Mouse (Mus musculus) 416B (cell line): ENCODE results near the gene Tmem141.

Experiments
- DNase-seq: peaks from one replicate; pipeline ENCODE4 v3.0.0; 2011; ENCODE audit warnings: low read depth

Gene Tmem141

DNA sequence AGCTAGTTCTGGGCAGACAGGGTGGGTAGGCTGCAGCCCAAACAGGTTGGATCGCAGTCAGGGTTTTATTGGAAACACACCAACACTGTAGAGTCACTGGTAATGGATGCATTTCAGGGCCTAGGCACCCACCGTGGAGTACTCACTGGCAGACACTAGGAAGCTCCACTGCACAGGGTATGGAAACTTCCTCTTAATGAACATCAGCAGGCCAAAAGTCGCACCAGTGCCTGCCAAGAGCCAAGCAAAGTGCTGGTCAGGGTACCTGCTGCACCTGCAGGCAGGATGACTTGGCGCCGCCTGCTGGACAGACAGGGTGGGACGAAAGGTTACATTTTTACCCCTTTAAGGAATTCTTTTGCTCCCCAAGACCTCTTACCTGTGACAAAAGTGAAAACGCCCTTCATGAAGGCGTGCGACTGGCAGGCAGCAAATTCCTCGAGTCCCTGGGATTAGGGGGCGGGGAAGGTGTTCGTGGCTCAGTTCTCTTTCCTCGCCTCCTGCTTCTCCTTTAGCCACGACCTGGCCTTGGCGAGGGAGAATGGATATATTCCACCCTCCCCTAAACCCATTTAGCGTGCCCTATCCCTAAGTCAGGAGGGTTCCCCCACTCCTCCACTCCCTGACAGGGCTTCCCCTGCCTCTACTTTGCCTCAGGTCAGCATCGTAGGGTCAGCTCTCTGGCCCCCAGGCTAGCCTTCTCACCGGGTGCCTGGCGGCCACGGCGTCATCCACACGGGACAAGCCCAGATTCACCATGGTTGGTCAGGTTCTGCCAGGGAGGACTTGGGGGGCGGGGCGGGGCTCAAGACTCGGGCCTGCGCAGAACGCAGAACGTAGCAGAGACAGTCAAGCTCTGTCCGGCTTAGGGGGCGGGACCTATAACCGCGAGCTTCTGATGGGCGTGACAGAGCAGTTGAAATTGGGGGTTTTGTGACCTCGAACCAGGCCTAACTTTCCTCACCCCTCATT is at the start of gene Tmem141:
Gene Tmem141, minus strand, starts transcription at position 777 of the 972 bp plus-strand sequence.
- DNase-seq = peak; percentile 39

DNA sequence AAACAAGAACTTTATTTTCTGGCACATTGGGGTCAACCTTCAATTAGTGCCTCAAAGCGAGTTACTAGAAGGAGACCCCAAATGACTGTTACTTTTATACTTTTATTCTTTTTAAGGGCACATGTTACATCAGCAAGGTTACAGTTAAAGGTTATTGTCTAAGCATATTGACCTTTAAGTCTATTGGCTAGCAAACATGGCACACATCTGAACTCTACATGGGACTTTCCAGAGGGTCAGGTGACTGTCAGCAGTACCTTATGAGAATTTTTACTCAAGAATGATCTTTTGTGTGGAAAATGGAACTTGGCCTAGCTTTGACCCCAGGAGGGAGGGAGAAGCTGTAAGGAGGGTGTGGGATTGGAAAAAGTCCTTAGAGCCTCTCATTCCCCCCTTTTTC is 44.7 kb upstream of the Tmem141 start:
- no peak for DNase-seq

DNA sequence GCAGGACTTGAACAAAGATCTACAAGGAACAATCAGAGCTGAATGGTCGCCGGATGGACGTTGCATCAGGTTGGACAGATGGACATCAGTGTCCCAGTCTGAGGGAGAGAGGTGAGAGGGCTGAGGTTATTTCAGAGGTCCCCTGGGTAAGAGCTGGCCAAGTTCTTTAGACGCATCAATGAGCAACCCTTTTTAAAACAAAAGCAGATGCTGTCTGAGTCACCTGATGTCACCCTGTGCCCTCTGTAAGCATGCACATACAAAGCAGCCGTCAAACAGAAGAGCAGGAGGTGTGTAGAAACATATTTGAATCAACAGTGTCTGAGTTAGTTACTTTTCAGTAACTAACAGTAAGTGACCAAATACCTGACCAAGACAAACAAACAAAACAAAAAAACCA is 42.3 kb upstream of the Tmem141 start:
- no peak for DNase-seq

DNA sequence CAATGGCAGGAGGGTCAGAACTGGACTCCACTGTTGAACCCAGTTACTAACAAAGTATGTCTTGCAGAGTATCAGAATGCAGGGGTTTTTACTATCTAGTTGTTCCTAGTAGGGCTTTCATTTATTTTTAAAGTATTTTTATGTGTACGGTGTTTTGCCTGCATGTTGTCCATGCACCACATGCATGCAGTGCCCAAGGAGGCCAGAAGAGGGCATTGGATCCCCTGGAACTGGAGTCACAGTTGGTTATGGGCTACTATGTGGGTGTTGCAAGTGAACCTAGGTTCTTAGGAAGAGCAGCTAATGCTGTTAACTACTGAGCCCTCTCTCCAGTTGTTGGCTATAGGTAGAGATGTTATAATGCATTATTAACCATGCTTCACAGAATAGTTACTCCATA is 41.7 kb upstream of the Tmem141 start:
- DNase-seq = peak; percentile 54

DNA sequence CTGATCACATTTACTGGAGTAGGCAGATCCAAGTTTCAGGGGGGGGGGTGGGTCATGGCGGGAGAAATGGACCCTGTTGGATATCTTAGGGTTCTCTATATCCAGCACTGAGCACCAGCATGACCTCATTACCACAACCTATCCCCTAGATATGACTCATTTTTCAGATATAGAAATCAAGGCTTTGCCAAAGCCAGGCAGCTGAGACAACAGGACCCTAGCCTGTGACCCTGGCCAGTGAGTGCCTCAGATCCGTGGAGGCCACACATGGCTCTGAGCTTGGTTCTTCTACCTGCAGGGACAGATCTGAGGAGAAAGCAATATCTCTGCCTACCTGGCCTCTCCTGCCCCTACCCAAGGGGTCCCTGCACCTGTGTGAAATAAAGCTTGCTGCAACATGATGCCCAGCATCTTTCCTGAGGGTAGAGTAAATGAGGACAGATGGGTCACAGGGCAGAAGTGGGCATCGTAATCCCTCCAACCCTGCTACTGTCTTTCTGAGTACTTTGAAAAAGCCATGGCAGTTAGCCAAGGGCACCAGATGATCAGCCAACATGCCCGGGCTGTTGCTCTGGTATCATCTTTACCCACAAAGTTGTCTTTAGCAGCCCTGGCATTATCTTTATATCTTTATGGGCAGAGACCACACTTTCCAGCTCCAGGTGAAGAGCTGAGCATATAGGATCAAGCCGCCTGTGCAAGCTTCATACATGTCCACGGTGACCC is 39.6 kb upstream of the Tmem141 start:
- peak; percentile 16 for DNase-seq

DNA sequence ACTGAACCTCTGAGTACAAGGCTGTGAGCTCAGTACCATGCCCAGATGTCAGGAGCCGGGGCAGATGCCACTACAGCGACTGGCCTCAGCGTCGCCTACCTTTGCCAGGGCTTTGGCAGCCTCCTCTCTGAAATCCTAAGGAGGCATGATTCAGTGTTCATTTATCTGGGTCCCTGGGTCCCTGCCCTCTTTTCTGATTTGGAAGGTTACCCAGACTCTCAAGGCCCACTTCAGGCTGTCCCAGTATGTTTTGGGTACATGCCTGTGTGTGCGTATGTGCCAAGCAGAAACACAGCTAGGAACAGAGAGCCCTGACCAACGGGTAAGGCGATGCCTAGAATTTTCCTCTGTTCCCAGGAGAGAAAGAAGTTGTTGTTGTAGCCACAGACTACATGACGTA is 38.5 kb upstream of the Tmem141 start:
- no peak for DNase-seq

DNA sequence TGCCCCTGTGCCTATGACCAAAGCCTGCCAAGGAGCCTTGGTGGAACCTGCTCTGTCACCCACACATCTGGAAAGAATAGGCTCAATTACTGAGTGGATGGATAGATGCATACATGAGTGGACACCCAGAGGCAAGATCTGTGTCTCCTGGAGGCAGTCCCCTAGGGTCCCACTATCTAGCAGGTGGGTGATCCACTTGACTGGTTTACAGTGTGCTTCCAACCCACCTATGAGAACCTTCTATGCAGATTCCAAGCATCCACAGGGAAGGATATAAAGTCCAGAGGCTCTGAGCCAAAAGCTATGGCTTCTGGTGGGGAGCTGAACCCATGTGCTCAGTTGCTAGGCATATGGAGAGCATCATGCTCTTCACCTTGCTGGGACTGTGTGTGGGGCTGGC is 35.8 kb upstream of the Tmem141 start, which contains the start of gene Lcn5:
Gene Lcn5, plus strand, starts transcription at position 301 of the 400 bp plus-strand sequence.
- DNase-seq = no peak

DNA sequence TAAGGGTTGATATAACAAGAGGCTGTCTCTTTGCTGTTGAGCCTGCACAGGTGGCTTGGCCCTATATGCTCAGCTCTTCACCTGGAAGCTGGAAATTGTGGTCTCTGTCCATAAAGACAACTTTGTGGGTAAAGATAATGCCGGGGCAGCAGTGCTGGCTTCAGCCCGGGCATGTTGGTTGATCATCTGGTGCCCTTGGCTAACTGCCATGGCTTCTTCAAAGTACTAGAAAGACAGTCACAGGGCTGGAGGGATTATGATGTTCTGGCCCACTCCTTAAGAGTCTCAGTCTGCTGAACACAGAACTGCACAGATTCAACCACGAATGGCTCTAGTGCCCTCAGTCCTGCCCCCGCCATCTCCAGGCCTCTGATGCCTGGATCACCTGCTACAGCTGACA is 35.4 kb upstream of the Tmem141 start:
- DNase-seq = peak; percentile 7

DNA sequence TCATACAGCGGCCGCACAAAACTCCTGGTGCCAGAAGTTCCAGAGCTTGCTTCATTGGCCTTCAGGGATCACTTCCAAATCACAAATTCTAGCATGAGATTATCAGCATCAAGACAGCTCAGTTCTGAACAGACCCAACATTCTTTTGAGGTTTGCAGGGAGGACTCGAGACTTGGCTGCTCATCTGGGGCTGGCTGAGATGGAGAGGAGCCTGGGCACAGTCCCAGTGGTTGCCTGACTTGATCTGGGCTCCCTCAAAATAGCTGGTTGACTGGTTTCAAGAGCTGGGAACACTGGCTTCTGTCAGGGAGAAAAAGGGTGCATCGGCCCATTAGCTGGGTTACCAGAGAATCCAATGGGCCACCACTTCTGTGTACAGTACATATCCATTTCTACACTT is 34.9 kb upstream of the Tmem141 start:
- no peak for DNase-seq

DNA sequence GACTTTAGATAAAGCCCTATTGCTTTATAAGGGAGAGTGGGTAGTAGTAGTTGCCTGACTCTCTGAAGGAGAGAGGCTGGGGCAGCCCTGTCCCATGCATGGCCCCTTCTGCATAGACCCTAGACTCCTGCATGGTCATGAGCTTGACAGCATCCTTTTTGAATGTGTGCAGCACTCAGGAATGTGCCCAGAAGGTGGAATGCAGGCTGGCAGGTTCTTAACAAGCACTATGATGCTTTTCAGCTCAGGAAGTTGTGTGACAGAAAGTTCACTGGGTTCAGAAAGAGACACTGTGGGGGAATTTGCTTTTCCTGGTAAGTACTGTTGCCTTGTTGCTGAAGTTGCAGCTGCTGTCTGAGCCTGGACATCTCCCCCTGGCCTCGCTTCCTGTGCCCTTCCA is 32.7 kb upstream of the Tmem141 start:
- no peak for DNase-seq

DNA sequence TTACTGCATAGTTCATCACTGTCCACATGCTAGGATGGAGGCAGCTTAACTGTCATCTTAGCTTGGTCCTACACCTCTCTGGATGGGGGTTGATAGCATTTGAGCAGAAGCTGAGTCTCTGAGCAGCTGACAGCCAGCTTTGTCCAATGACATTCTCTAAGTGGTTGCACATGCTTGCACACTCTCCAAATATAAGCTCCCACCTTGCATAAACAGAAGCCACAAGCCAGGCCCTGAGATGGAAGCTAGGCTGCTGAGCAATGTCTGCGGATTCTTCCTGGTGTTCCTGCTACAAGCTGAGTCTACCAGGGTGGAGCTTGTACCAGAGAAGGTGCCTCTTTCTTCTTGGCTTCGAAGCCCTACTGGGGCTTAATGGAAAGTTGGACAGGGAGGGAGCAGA is 31.1 kb upstream of the Tmem141 start, which contains the start of gene Lcn8:
Gene Lcn8, plus strand, starts transcription at position 219 of the 400 bp plus-strand sequence.
- DNase-seq = no peak

DNA sequence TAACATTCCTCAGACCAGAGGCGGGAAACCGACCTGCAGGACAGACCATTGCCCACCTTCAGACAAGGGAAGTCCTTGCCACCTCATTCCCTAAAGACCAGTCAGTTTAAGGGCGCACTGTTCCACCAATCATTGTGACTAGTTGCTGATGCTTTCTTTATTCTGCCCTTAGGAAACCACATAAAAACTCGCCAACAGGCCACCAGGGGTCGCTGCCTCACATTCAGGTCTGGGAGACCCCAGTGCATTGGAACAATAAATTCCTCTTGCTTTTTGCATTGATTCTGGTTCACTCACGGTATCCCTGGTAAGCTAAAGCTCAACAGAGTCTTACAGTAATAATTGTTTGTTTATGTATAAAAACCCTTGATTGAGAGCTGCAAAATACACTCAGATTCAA is 18.1 kb upstream of the Tmem141 start:
- peak; percentile 56 for DNase-seq

DNA sequence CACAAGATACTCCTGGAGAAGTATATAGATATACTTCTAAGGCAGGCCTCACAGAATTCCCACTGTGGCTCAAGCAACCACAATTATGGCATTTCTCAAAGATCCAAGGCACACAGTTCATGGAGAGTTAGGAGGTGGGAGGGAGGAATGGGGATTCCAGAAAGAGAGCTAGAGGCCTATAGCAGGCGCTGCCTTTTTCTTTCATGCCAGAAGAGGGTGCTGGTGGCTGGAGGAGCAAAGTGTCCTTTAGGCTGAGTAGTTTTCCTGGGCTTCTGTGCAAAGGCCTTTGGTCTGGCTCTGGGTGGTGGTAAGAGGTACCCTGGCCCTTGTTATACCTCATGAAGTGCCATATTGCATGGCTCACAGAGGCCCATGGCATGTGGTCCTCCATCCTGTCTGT is 12.2 kb upstream of the Tmem141 start:
- no peak for DNase-seq

DNA sequence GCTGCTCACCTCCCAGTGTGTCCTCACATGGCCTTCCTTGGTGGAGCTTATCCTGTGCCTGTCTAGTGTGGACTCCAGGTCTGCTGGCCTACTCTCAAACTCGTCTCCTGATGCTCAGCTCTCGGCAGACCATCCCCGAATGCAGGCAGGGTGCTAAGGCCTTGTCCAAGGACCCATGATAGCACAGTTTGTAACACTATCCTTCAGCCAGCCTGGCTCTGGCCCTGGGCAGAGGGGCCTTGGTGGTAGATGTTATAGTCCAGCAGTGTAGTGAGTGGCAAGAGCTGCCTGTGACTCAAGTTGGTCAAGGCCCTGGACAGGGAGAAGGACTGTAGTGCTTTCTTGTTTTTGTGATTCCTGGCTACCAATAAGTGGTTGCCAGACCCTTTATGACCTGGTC is 11.8 kb upstream of the Tmem141 start:
- no peak for DNase-seq

DNA sequence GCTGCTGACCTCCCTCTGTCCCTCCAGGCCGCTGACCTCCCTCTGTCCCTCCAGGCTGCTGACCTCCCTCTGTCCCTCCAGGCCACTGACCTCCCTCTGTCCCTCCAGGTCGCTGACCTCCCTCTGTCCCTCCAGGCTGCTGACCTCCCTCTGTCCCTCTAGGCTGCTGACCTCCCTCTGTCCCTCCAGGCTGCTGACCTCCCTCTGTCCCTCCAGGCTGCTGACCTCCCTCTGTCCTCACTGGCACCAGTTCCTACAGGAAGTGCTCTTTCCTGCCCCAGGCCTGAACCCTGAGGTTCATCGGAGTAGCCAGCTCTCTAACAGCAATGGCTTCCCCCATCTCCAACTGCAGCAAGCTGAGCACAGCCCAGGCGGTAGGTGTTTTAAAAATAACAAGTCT is 6.9 kb upstream of the Tmem141 start:
- DNase-seq = no peak

DNA sequence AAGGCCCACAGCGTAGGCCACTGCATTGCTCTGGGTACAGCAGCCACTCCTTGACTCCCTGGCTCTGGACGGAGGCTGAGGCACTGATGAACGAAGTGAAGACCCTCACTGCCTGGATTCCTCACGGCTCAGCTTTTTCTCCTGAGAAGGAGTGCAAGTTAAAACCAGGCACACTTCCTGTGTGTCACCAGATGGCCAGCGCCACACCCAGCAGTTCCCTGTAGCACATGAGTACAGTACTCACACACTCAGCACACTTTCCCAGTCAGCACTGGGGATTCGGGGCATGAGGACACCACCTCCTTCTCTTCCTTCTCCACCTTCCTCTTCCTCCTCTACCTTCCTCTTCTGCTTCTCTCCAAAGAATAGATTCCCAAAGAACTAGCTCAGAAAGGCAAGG is 6.0 kb upstream of the Tmem141 start, which contains the start of gene Fcna:
Gene Fcna, minus strand, starts transcription at position 220 of the 400 bp plus-strand sequence.
- DNase-seq = no peak

DNA sequence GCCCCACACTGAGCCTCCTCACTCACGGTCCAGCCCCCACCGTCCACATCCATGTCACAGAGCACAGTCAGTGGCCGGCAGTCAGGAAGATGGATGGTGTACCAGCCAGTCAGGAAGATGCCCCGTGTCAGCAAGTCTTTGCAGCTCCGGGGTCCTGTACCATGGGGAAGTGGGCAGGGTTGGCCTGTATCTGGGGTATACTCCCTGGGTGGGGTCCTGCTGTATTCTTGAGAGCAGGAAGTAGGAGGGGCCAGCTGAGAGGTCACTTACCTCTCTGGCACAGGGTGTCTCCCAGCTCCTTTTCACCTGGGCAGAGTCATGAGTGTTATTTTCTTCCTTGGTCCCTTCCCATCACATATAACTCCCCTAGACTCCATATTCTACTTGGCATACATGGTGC is 4.2 kb upstream of the Tmem141 start:
- no peak for DNase-seq

DNA sequence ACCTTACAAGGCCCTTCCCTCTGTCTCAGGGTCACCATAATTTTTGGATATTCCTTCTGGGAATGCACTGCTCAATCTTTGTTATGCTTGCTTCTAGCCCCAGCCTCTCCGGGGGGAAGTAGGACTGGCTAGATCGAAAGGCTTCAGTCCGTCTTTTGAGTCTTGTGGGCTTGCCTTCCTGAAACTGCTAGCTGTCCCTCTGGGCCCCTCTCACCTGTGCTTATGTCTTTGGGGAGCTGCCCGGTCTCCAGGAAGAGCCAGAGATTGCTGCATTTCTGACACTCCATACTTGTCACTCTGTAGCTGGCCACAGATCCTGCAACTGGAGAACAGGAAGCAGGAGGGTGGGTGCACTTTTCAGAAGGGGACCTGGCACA is 965 bp downstream of the Tmem141 start:
- DNase-seq = no peak

DNA sequence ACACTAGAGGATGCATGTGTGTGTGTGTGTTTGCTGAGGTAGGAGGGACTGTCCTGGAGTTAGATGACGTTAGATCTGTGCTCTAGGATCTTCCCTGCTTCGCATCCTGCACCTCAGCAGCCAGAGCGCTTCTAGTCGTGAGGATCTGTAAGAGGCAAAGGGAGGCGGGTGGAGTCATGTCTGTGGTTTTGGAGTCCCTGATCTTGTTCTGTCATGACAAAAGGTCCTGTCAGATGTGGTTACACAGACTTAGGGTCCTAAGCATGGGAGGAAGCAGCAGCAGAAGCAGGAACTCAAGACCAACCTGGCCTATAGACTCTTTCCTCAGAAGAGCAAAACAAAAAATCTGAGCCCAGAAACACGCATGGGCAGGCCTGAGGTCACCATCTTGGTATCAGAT is 1.4 kb downstream of the Tmem141 start:
- peak; percentile 47 for DNase-seq

DNA sequence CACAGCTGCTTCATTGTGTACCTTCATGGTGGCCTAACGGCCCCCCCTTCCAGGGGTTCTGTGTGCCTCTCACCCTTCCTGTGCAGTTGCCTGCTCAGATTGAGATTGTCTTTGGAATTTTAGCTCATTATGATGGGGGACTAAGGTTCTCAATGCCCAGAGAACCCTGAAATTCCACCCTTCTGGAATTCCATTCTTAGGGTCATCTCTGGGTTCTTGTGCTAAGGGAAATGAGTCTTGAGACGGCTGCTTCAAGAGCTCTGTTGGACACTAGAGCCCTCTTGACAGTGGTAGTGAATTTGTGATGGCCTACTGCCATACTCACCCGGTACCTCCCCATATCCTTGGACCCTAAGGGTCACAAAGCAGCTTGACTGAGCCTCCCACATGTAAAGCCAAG is 4.2 kb downstream of the Tmem141 start, which contains the start of gene Ccdc183:
Gene Ccdc183, minus strand, starts transcription at position 101 of the 400 bp plus-strand sequence.
- DNase-seq = no peak

DNA sequence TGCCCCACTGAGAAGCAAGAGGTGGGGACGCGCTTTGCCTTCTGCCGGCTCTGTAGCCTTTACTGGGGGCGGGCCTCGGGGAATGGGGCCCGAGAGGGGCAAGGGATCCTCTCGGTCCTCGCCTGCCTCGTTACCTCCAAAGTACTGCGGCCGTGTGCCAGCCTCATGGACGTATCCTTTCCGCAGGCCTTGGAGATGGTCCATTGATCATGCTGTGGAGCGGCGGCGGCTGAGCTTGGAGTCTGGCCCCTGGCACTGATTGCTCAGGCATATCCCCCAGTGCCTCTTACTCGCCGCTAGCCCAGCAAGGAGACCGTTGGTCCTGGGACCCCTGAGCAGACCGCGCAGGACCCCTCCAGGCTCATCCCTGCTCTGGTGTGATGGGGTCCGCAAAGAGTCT is 5.4 kb downstream of the Tmem141 start:
- no peak for DNase-seq

DNA sequence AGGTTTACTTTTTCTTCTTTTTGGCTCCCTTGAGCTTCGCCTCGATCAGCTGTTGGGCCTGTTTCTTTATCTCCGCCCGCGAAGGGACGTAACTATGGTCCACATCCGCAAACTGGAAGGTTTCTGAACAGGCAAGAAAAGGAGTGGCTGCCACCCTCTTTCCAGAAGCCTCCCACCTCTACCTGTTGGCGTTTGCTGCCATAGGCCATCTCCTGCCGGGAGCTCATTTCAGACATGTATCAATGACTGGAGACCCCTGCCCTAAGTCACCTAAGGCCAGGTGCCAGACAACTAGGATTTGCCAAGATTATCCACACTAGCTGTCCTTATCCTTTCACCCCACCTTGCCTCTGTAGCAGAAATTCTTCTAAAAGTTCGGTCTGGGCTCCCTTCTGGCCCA is 13.1 kb downstream of the Tmem141 start:
- no peak for DNase-seq
